Mouse (Mus musculus): ENCODE data around the gene Fam13a.

Gene Fam13a

GRCm38 (mm10) chr6:58933189-58933913, 91.0 kb downstream of the Fam13a start:
- DNase-seq (ENCODE audit: low spot score): no peak

GRCm38 (mm10) chr6:58932515-58933188, 91.7 kb downstream of the Fam13a start:
- DNase-seq (ENCODE audit: low spot score): no peak

- no peak for DNase-seq (ENCODE audit: low spot score)
Measured at GRCm38 (mm10) chr6:58931149-58931548, 93.2 kb downstream of the Fam13a start.

GRCm38 (mm10) chr6:58929911-58930431, 94.4 kb downstream of the Fam13a start:
- DNase-seq (ENCODE audit: low spot score): peak; percentile 33

- no peak for DNase-seq (ENCODE audit: low spot score)
Measured at GRCm38 (mm10) chr6:58927881-58928280, 96.5 kb downstream of the Fam13a start.

GRCm38 (mm10) chr6:58922511-58922910, 101.8 kb downstream of the Fam13a start:
- DNase-seq (ENCODE audit: low spot score): no peak

GRCm38 (mm10) chr6:58921623-58922022, 102.7 kb downstream of the Fam13a start:
- no peak for DNase-seq (ENCODE audit: low spot score)

GRCm38 (mm10) chr6:58920735-58921134, 103.6 kb downstream of the Fam13a start:
- DNase-seq (ENCODE audit: low spot score): no peak

- no peak for DNase-seq (ENCODE audit: low spot score)
Measured at GRCm38 (mm10) chr6:58916498-58916897, 107.9 kb downstream of the Fam13a start.

GRCm38 (mm10) chr6:58913971-58914370, 110.4 kb downstream of the Fam13a start:
- DNase-seq (ENCODE audit: low spot score): no peak

- DNase-seq (ENCODE audit: low spot score): no peak
Measured at GRCm38 (mm10) chr6:58913551-58913950, 110.8 kb downstream of the Fam13a start.

GRCm38 (mm10) chr6:58912842-58913241, 111.5 kb downstream of the Fam13a start:
- DNase-seq (ENCODE audit: low spot score): peak; percentile 28

GRCm38 (mm10) chr6:58907791-58908190, 116.6 kb downstream of the Fam13a start:
- no peak for DNase-seq (ENCODE audit: low spot score)

GRCm38 (mm10) chr6:58907336-58907735, 117.0 kb downstream of the Fam13a start:
- DNase-seq (ENCODE audit: low spot score): no peak

GRCm38 (mm10) chr6:58906852-58907261, 117.5 kb downstream of the Fam13a start, which contains the start of gene Nap1l5:
Nap1l5 (minus strand) TSS chr6:58907076.
- peak; percentile 50 for DNase-seq (ENCODE audit: low spot score)

- DNase-seq (ENCODE audit: low spot score): no peak
Measured at GRCm38 (mm10) chr6:58904551-58904950, 119.8 kb downstream of the Fam13a start.

- DNase-seq (ENCODE audit: low spot score): no peak
Measured at GRCm38 (mm10) chr6:58903171-58903570, 121.2 kb downstream of the Fam13a start.

- no peak for DNase-seq (ENCODE audit: low spot score)
Measured at GRCm38 (mm10) chr6:58900536-58900935, 123.8 kb downstream of the Fam13a start.

GRCm38 (mm10) chr6:58899076-58899475, 125.3 kb downstream of the Fam13a start:
- no peak for DNase-seq (ENCODE audit: low spot score)

- DNase-seq (ENCODE audit: low spot score): no peak
Measured at GRCm38 (mm10) chr6:58896648-58897047, 127.7 kb downstream of the Fam13a start.

GRCm38 (mm10) chr6:58894994-58895393, 129.4 kb downstream of the Fam13a start:
- no peak for DNase-seq (ENCODE audit: low spot score)

GRCm38 (mm10) chr6:58893307-58893706, 131.0 kb downstream of the Fam13a start:
- no peak for DNase-seq (ENCODE audit: low spot score)

GRCm38 (mm10) chr6:58889917-58890316, 134.4 kb downstream of the Fam13a start:
- no peak for DNase-seq (ENCODE audit: low spot score)

Measured in ovary, postnatal 36 days (tissue).